Mouse (Mus musculus) MN1 (cell line): ENCODE measurements around the gene Ubald2.

Experiments used
- DNase-seq: peaks from one replicate; pipeline ENCODE4 v3.0.0-alpha.2; 2016; ENCODE audit warnings: low spot score

The Ubald2 gene

DNA sequence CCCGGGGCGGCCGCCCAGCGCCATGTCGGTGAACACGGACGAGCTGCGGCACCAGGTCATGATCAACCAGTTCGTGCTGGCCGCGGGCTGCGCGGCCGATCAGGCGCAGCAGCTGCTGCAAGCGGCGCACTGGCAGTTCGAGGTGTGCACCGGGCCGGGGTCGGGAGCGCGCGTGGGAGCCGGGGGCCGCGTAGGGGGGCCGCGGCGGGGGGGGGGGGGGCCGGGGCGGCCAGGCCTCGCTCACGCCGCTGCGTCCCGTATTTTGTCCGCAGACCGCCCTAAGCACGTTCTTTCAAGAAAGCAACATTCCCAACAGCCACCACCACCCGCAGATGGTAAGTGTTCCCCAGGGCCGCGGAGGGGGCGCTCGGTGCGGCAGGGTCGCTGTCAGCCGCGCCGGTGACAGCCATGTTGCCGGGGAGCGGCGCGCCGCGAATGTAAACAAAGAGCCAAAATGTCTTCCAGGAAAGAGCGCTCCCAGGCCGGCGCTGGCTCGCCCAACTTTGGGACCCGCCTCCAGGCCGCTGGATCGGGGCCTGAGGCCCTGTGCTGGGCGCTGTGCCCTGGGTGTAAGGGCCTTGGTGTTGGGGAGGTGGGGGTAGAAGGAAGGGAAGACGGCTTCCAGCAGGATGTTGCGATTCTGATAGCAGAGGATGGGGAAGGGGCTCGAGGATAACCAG is 533 bp downstream of the Ubald2 start:
- DNase-seq = peak; percentile 66

DNA sequence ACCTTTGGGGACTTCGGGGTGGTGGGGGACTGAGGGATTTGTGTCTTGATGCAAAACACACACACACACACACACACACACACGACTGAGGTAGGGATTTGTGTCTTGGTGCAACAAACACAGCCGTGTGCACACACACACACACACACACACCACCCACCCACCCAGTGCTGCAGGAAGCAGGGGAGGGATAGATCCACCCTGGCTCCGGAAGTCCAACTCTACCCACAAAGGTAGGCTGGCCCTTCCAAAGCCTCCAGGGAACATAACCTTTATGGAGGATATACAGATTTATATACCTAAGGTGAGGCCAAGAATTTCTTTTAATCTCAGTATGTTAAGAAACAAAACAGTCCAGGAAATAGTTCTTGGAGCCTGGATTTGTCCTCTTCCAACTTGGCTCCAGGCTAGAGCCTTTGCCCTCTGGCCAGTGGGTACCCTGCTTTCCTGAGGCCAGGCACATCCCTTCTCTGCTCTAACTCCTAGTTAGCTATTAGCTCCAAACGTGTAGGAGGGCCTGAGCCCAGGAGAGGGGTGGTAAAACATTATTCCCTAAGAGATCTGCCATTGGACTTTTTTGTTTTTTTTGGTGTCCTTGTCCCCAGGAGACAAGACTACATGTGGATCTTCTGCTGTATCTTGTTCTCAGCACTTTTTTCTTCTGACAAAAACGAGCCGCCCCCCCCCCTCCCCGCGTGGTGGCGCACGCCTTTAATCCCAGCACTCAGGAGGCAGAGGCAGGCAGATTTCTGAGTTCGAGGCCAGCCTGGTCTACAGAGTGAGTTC is 1.3 kb downstream of the Ubald2 start:
- no peak for DNase-seq

DNA sequence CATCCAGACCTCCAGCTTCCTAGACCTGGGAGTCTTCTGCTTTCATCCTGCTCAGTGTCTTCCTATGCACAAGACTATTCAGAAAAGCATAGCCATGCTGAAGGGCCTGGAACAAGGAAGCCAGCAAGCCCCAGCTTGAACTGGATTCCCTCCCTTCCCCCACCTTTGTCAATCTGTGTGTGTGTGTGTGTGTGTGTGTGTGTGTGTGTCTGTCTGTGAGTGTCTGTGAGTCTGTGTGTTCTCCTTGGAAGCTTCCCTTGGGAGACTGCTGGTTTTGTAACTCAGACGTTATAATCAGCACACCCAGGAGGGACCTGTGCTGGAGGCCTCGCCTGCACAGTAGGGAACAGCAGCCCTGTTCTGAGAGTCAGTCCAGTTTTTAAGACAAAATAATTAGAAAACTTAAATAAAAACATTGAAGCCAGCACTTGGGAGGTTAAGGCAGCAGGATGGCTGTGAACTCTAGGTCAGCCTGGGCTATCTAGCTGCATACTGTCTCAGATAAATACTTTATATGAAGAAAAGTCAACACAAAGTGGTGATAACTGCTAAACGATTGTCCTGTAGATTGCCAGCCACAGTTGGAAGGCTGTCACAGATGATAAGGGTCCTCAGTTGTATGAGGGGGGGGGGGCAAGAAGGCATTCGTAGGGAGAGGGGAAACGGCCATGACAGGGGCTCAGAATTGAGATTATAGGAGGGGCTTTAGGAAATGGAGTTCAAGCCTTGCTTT is 2.3 kb downstream of the Ubald2 start:
- DNase-seq = no peak

DNA sequence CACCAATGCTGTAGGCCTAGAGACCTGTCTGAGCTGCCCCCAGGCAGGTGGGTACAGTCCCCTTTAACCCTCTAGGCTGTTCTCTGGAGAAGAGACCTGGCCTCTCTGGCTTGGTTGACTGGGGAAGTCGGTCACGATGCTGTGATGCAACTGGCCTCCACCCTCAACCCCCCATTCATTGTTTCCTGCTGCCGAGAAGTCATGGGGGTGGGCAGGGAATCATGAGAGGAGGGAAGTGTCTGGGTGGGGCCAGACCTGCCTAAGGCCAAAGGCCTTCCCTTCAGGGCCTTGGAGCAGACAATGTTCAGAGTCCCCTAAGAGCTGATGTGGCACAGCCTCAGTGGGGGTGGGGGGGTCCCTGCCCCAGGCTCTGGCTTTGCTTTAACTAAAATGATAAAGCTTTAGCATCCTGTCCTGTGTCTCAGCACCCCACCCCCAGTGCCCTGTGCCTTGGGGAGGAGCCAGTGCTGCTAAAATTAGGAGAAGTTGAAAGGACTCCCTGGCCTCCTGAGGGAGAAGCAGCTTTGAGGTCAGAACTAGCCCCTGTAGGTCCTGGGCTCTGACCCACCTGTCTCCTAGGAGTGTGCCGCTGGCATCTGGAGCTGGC is 2.9 kb downstream of the Ubald2 start:
- DNase-seq = no peak

DNA sequence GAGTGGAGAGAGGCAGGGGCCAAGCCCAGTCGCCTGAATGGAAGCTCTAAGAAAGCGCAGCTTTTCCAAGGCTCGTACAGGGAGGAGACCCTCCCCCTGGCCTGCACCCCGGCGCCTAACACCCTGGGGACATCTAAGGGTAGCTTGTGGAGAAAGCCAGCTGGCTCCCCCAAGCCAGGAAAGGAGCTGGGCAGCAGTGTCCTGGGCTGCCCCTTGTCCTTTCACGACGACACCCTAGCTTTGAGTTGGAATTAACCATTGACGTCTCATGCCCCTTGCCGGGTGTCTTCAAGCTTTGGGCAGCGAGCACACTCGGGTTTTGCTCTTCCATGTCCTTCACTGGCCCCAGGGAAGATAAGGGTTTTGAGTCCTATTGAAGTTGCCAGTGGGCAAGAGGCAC is 3.6 kb downstream of the Ubald2 start:
- no peak for DNase-seq

DNA sequence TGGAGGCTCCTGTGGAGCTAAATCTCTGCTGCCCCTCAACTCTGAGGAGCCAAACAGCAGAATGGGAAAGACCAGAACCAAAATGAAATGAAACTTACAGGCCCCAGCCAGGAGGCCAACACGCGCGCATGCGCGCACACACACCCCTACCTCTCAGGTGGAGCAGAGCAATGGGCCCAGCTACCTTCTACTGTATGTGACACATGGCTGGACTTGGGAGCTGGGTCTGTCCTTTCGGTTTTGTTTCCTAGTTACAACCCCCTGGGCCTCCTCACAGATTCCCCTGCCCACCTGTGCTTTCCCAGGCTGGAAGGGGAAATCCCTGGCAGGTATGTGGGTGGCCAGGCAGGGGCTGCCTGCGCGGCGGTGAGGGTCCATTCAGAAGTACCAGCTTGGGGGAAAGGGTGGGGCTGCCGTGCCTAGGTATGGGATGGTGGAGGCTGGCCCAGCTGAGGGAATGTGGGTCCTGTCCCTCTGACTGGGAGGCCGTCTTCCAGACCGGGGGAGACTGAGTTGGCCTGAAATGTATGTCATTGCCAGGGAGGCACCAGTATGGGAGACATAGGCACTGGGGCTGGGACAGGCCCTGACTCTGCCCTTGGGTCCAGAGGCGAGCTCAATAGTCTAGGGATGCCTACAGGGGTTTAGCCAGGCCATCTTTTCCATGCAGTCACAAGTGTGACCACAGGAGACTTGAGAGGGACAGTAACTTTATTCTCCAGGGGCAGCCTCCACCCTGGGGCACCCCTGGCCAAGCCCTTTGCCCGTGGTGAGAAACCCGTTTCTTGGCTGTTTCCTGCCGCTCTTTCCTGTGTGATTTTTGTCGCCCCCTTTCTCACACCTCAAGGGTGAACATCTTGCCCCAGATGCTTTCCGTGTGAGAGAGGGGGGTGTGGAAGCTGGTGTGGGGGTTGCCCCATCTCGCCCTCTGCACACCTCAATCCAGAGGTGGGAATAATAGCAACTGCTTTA is 5.7 kb downstream of the Ubald2 start:
- DNase-seq = no peak

DNA sequence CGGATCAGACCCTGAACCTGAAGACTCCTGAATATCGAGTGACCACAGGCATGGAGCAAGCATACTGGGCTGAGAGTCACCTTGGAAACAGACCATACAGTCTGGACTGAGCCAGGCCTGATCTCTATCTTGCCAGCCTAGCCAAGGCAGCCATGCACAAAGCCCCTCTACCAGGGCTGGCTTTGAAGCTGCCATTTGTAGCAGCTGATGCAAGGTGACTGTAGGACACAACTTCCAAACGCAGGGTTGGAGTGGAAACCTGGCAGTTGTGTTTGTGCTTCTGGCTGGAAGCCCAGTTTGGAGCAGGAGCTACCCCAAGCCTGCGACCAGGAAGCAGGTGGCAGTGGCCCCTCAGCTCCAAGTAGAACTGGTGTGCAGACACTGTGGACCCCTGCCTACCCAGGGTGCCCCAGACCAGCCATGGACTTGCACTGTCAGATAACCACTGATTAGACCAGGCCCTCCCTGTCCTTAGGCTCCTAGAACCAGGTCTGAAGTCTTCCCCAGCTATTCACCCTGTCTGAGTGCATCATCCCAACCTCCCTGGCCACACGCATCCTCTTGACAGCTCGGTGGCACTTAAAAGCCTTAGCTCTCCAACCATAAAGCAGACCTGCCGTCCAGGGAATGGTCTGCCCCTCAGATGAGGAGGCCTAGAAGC is 6.6 kb downstream of the Ubald2 start:
- DNase-seq = peak; percentile 56

DNA sequence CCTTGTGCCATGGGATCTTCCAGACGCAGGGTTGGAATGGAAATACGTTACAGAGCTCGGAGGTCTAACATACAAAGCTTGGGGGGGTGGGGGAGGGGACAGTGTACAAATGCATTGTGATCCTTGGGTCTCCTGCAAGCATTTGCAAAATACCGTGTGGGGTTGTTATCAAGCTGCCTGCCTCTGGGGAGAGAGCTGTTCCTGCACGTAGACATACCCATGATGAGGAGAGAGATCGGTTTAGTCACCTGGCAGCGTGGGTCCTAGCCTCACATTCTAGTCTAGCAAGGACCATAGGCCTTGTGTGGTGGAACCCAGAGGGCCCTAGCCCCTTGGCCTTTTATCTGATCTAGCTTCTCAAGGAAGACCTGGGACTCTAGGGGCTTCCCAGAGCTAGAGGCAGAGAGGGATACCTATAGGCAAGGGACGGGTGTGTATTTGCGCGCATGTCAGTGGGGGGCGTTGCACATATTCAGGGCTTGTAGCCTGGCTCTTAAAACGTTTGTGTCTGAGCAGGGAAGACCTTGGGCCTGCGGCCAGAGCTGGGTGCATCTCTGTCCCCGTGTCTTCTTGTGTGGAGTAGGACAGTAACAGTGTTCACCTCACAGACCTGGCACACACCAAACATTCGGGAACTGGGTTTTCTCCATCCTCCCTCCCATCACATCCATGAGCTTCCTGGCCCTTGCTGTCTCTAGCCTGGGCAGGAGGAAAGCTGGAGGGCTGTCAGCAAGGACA is 8.4 kb downstream of the Ubald2 start:
- DNase-seq = no peak

DNA sequence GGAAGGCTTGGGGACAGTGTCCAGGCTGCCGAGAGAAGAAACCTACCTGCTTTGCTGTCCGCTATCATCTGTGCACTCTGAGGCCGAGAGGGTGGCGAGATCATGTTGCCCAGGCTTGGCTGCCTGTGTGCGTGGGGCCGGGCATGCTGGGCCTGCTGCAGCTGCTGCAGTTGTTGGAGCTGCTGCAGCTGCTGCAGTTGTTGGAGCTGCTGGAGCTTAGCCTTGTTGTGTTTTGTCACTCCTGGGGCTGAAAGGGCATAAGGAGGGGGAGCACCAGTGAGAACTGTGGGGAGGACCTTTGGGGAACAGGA is 8.9 kb downstream of the Ubald2 start:
- no peak for DNase-seq

DNA sequence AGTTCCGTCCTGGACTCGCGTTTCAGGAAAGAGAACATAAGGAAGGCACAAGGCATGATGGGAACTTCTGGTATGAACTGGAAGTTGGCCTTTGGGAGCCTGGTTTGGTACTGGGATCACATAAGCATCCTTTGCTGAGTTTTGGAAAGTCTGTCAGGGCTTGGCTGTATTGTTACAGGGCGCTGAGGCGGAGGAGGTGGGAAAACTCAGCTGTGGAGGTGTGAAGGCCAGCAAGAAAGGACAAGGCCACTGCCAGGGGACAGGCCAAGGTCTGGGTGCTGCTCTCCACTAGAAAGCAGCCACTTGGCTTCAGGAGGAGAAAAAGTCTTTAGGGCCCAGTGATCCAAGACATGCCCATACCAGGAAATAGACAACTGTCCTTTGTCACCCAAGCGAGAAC is 9.4 kb downstream of the Ubald2 start:
- DNase-seq = no peak

DNA sequence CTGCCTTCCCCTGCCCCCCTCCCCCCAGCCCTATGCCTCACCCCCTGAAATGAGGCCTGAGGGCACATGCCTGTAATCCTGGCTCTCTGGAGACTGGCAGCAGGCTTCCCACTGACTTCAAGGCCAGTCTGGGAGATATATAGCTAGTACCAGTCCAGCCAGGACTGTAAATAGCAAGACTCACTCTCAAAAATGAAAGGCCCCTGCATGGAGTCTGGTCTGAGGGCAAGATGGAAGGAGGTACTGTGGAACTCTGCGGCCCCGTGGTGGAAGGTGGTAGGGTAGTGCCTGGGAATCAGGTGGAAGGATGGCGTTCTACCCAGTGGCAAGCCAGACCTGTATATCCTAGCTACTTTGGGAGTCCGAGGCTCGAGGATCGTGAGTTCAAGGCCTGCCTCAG is 10.0 kb downstream of the Ubald2 start:
- DNase-seq = no peak

DNA sequence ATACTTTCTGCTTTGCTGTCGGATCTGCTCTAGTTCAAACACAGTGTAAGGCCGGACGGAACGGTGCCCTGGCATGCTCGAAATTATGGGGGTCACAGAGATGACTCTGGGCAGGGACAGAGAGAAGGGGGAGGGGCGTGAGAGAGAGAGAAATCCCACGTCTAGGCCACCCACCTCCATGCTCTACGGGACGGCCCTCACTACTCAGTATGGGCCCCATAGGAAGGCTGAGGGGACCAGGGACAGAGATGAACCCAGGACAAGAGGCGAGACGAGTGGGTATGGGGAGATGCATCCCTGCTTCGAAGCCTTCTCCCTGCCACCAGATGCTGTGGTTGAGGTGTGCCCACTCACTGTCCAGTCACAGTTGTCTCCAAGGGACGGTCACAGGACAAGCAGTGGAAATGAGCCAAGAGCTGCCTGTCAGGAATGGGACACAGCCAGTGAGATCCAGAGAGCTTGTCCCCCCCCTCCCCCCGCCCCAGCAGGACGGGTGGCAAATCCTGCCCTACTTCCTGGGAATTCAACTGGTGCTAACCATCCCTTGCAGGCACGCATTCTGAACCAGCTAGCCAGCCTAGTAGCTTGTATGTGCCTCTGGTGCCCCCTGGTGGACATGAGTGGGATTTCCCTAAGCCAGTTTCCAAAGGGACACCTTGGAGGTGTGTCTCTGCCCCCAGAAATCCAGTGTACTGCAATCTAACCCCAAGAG is 11.9 kb downstream of the Ubald2 start:
- peak; percentile 90 for DNase-seq

DNA sequence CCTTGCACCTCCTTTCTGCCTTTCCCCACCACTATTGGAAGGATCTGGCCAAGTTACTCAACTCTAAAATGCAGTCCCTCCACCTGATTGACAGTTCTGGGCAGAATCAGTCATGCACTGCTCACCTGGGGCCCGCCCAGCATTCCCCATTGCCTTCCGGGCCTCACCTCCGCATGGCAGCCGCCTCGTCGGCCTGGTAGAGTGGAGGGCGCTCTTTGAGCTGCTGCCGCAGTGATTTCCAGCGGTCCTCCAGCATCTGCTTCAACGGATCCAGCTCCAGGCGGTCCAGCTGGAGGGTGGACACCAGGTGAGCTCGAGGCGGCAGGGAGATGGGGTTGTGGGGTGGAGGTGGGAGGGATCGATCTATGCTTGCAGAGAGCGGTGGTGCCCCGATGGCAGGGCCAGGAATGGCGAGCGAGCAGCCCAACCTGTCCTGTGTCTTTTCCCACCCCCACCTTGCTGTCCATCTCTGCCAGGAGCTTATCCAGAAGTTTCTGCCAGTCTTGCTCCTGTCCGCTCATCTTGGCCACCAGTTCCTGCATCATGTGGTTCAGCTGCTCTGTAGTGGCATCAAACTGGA is 12.5 kb downstream of the Ubald2 start:
- DNase-seq = no peak

DNA sequence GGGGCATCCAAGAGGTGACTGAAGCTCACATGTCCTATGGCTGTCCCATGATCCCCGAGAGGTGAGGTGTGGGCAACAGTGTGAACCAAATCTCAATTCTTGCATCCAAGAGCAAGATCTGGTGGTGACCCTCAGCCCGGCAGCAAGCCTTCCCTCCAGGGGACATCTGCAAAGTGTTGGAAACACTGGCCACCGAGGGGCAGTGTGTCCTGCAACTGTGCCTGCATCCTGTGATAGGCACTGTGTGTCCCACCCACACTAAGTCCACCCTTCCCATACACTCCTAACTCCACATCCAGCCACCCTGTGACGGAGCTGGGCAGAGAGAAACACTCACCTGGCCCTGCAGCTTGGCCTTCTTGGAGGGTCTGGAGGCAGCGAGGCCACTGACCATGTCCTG is 13.9 kb downstream of the Ubald2 start:
- DNase-seq = no peak

DNA sequence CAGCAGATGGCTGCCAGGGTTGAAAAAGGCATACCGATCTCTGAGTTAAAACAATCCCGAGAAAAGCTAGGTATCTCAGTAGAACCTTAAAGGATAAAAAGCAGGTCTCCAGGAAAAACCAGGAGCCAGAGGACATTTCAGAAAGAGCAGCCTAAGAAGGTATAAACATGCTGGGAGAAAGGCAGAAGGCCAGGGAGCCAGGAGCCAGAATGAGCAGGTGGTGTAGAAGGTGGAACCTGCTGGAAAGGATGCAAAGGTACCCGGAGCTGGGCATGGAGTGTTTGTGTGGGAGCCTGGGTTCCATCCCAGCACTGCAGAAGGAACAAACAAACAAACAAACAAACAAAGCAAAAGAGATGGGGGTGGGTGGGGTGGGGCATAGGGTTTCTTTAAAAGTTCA is 15.4 kb downstream of the Ubald2 start:
- no peak for DNase-seq

DNA sequence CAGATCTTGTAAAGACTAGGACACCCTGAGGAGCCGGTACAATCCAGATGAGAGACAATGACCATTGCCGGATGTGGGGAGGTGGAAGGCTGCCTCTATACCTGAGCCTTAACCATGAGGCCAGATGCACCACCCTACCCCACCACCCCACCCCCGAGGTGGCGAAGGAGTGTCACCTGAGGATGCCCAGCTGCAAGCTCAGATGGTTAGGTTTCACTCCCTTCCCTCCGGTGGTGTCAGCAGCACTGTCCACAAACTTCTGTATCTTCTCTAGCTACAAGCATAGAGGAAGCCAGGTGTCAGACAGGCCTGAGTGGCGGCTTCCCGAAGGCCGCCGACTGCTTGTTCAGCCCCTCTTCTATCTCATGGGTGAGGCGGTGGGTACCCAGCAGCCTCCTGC is 20.0 kb downstream of the Ubald2 start:
- DNase-seq = no peak

DNA sequence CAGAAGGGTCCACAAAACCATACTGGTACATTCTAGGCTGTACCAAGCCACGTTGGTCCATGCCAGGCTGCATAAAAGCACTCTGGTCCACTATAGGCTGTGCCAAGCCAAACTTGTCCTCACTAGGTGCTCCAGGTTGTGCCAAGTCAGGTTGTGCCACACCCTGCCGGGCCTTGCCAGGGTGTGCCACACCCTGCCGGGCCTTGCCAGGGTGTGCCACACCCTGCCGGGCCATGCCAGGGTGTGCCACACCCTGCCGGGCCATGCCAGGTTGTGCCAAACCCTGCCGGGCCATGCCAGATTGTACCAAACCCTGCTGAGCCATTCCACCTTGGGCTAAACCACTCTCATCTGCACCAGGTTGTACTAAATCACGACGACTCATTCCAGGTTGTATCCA is 22.3 kb downstream of the Ubald2 start:
- DNase-seq = no peak

DNA sequence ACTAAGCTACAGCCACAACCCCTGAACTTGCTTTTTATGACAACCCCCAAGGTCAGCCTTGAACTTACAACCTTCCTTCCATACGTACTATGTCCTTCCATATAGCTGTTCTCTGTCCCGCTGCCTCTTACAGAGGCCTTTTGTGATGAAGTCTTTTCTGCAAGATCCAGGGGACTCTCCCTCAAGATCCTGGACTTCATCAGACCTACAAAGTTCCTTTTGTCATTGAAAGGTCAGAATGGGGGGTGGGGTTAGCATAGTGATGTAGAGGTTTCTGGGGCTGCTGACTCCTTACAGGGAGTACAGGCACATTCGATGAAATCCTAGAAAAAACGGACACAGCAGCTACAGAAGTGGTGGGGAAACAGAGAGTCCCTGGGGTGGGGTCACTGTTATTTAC is 25.9 kb downstream of the Ubald2 start:
- DNase-seq = no peak

DNA sequence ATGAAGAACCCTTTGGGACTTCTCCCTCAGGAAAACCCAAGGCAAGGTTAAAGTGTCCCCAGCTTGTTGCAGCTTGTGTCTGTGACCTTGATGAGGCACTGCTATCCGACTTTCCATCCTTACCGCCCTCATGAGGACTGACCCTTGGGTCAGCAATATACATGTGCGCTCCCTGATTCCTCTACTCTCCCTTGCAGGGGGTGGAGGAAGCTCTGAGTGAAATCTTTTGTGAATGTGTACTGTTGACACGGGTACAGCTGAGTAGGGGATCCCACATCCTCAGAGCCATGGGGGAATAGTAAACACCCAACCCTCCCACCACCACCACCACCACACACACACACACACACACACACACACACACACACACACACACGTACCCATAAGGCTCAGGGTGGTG is 29.4 kb downstream of the Ubald2 start:
- no peak for DNase-seq
